Comparison of ENCODE assay signal across 15 mouse cellular contexts in the genomic region with DNA sequence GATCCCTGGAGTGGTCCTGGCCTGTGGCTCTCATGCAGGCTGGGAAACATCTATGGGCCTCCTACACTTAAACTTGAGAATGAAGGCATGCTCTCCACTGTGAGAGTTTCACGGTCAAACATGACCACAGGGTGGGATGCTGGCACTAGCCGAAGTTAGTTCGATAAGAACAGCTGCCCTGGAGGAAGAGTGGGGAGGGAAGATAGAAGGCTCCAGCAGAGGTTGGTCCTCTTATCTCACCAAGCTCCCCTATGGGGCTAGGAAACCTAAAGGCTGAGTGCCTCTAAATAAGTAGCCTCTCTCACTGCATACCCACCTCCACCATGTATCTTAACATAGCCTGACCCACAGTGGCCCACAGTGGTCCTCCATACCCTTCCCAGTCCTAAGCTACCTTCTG. TPM values are rescaled to one million over a fixed set of nuclear protein-coding genes. Genes with fewer than 3 reads are reported as not detected.
DNase-seq lines count a peak whose midpoint lies in the region; ATAC-seq lines count a peak whose summit lies in the region.
"Had no signal": no experiment of that assay in that cellular context is flagged by ENCODE, and none has a peak within 500 bp of the region (broad histone marks: within the 10 kb centered on the region; RNA-seq: fewer than 3 reads in every experiment).

No protein-coding gene starts in this region.

- no peak overlapping the region for H3K4me2 ChIP-seq in forebrain, embryonic 16.5 days (ENCODE audit: low read length)
- H3K4me2 ChIP-seq: limb, embryonic 12.5 days had no signal

- peaks cover 13% of the 10 kb centered on the region for H3K4me1 ChIP-seq in forebrain, embryonic 16.5 days (replicated peaks; ENCODE audit: control insufficient read depth, insufficient read depth, low read length)
- H3K4me1 ChIP-seq in forebrain, embryonic 10.5 days = peaks cover 28% of the 10 kb centered on the region

- 93% methylated on average over 3 of the region's 3 CpGs for WGBS in forebrain, embryonic 16.5 days
- 90% methylated on average over 3 of the region's 3 CpGs for WGBS in forebrain, embryonic 10.5 days

- no peaks in the 10 kb centered on the region for H3K36me3 ChIP-seq in forebrain, embryonic 16.5 days (ENCODE audit: control insufficient read depth, insufficient read depth)
- no peaks in the 10 kb centered on the region for H3K36me3 ChIP-seq in forebrain, embryonic 10.5 days (replicated peaks)
- H3K36me3 ChIP-seq: limb, embryonic 12.5 days had no signal

- H3K27me3 ChIP-seq in forebrain, embryonic 16.5 days (replicated peaks; ENCODE audit: control insufficient read depth, insufficient read depth, low read length) = peaks cover 23% of the 10 kb centered on the region
- peaks cover 56% of the 10 kb centered on the region for H3K27me3 ChIP-seq in forebrain, embryonic 10.5 days (ENCODE audit: poor library complexity, severe bottlenecking)

- H3K4me3 ChIP-seq in forebrain, embryonic 16.5 days (replicated peaks; ENCODE audit: low read length) = no peak overlapping the region
- H3K4me3 ChIP-seq in forebrain, embryonic 10.5 days = no peak overlapping the region
- H3K4me3 ChIP-seq: limb, embryonic 12.5 days had no signal

- no peak overlapping the region for H3K9ac ChIP-seq in forebrain, embryonic 16.5 days (replicated peaks; ENCODE audit: low read depth, low read length)
- H3K9ac ChIP-seq: forebrain, postnatal 0 days; limb, embryonic 12.5 days had no signal

- H3K9me3 ChIP-seq in forebrain, embryonic 16.5 days (ENCODE audit: control insufficient read depth, low read length) = no peaks in the 10 kb centered on the region
- H3K9me3 ChIP-seq in forebrain, embryonic 10.5 days = no peaks in the 10 kb centered on the region
- H3K9me3 ChIP-seq: limb, embryonic 12.5 days had no signal

- ATAC-seq in erythroid progenitor cell, adult 5-6 weeks (replicated peaks; ENCODE audit: low FRiP score, poor library complexity, severe bottlenecking) = peak; percentile 76
- ATAC-seq in megakaryocyte-erythroid progenitor cell, adult 5-6 weeks (replicated peaks; ENCODE audit: low FRiP score, low TSS enrichment, poor library complexity, severe bottlenecking) = peak; percentile 86
- ATAC-seq in forebrain, embryonic 16.5 days = no peak
- ATAC-seq: forebrain, postnatal 0 days; hindbrain, embryonic 16.5 days had no signal

- H3K27ac ChIP-seq in forebrain, embryonic 16.5 days (ENCODE audit: low read length) = no peak overlapping the region
- H3K27ac ChIP-seq in forebrain, embryonic 10.5 days = no peak overlapping the region
- H3K27ac ChIP-seq: kidney, postnatal 0 days; limb, embryonic 12.5 days had no signal

- peak; percentile 57 for DNase-seq in spleen, adult 12 weeks (ENCODE audit: low spot score)
- DNase-seq in spleen, adult 18-20 months = no peak
- no peak for DNase-seq in thymus, postnatal 36 days
- DNase-seq in forebrain, embryonic 10.5 days (ENCODE audit: extremely low spot score, low spot score) = no peak
- DNase-seq: cerebellum, adult 9-11 months; forebrain, postnatal 0 days had no signal

RNA-seq across cellular contexts. Expression of gene Grtp1, which starts 2.4 kb away (rescaled TPM):
- total RNA-seq in erythroid progenitor cell, adult 5-6 weeks (2015; ENCODE audit: low replicate concordance) = 5.0 and 6.3 TPM in 2 replicates
- total RNA-seq in erythroid progenitor cell, adult 5-6 weeks (2017; ENCODE audit: low replicate concordance) = 3.5 and 8.6 TPM in 2 replicates
- 1.7 and 3.4 TPM in 2 replicates for total RNA-seq in megakaryocyte-erythroid progenitor cell, adult 5-6 weeks (2014; fragmentation: Nextera tagmentation)
- 1.1 TPM in 1 of 2 replicates, not detected in the other for total RNA-seq in megakaryocyte-erythroid progenitor cell, adult 5-6 weeks (2017)
- 19.7 and 21.1 TPM in 2 replicates for polyA plus RNA-seq in forebrain, embryonic 16.5 days (2015; fragmentation: Nextera tagmentation; extraction: Ambion mirVana)
- 19.5 and 21.5 TPM in 2 replicates for polyA plus RNA-seq in forebrain, embryonic 10.5 days (2016; fragmentation: Nextera tagmentation; extraction: Ambion mirVana)

RNA-seq across cellular contexts. Expression of gene Lamp1, which starts 43.8 kb away (rescaled TPM):
- 113 and 132 TPM in 2 replicates for total RNA-seq in erythroid progenitor cell, adult 5-6 weeks (2015; ENCODE audit: low replicate concordance)
- 119 TPM in 2 replicates for total RNA-seq in erythroid progenitor cell, adult 5-6 weeks (2017; ENCODE audit: low replicate concordance)
- total RNA-seq in megakaryocyte-erythroid progenitor cell, adult 5-6 weeks (2014; fragmentation: Nextera tagmentation) = 102 and 143 TPM in 2 replicates
- total RNA-seq in megakaryocyte-erythroid progenitor cell, adult 5-6 weeks (2017) = 157 and 169 TPM in 2 replicates
- 241 and 271 TPM in 2 replicates for polyA plus RNA-seq in forebrain, embryonic 16.5 days (2015; fragmentation: Nextera tagmentation; extraction: Ambion mirVana)
- polyA plus RNA-seq in forebrain, embryonic 10.5 days (2016; fragmentation: Nextera tagmentation; extraction: Ambion mirVana) = 182 and 190 TPM in 2 replicates

RNA-seq across cellular contexts. Expression of gene Adprhl1, which starts 51.2 kb away (rescaled TPM):
- total RNA-seq in erythroid progenitor cell, adult 5-6 weeks (2015; ENCODE audit: low replicate concordance) = not detected in 2 replicates
- 3.7 TPM in 1 of 2 replicates, not detected in the other for total RNA-seq in erythroid progenitor cell, adult 5-6 weeks (2017; ENCODE audit: low replicate concordance)
- total RNA-seq in megakaryocyte-erythroid progenitor cell, adult 5-6 weeks (2014; fragmentation: Nextera tagmentation) = not detected in 2 replicates
- total RNA-seq in megakaryocyte-erythroid progenitor cell, adult 5-6 weeks (2017) = not detected in 2 replicates
- polyA plus RNA-seq in forebrain, embryonic 16.5 days (2015; fragmentation: Nextera tagmentation; extraction: Ambion mirVana) = not detected in 2 replicates
- 0.16 TPM in 1 of 2 replicates, not detected in the other for polyA plus RNA-seq in forebrain, embryonic 10.5 days (2016; fragmentation: Nextera tagmentation; extraction: Ambion mirVana)
- total RNA-seq: CH12.LX; monocyte, adult 5-6 weeks had no signal
- polyA plus RNA-seq: forebrain, postnatal 0 days; kidney, postnatal 0 days; small intestine, adult 2 months had no signal
